Mouse (Mus musculus) erythroblast, embryonic 14.5 days (primary cell): ENCODE measurements at regions not wholly inside any gene's neighbourhood (a gene's known extent, or its start where the extent isn't known, plus 50 kb on each side); places are given as distances from the start of the nearest gene placed in this dataset.
"Not testable (repeated sequence)": the region's sequence is repeated elsewhere in the genome, so short reads cannot be mapped to it uniquely, and the experiment has no call there.

Source experiments
- H3K27me3 ChIP-seq: 2 replicates; pipeline ENCODE4 v1.6.1; 2012; ENCODE audit warnings: inconsistent platforms; ENCODE audit not compliant: control insufficient read depth
- H3K36me3 ChIP-seq: 2 replicates; pipeline ENCODE4 v1.6.1; 2012; ENCODE audit warnings: mild to moderate bottlenecking, inconsistent platforms; ENCODE audit not compliant: control insufficient read depth
- H3K4me1 ChIP-seq: 2 replicates; pipeline ENCODE4 v1.6.1; 2012; ENCODE audit warnings: inconsistent platforms; ENCODE audit not compliant: control insufficient read depth
- H3K4me3 ChIP-seq: replicated peaks from 2 replicates; pipeline ENCODE3; 2012; ENCODE audit warnings: moderate library complexity, mild to moderate bottlenecking, inconsistent platforms
- H3K9me3 ChIP-seq: 2 replicates; pipeline ENCODE4 v1.6.1; 2012; ENCODE audit warnings: low read length, inconsistent platforms, mixed read lengths; ENCODE audit not compliant: control insufficient read depth
- GATA1 ChIP-seq: IDR thresholded peaks from 2 replicates; pipeline ENCODE4 v1.6.1; 2012; ENCODE audit warnings: low read length, inconsistent platforms, mixed read lengths
- TAL1 ChIP-seq: IDR thresholded peaks from 3 replicates; pipeline ENCODE4 v1.6.1; 2012; ENCODE audit warnings: low read length, inconsistent platforms, mixed read lengths

GRCm38 (mm10) chr3:147736673-147737439 lies 884.7 kb downstream of the Ttll7 start:
- TF ChIP-seq GATA1: no peak
- TF ChIP-seq TAL1: no peak
- Histone ChIP-seq H3K9me3 (no peaks in the 10 kb centered on the region), H3K4me1 (no peaks in the 10 kb centered on the region), H3K27me3 (no peaks in the 10 kb centered on the region), H3K4me3 (no peak overlapping the region), H3K36me3 (no peaks in the 10 kb centered on the region)

GRCm38 (mm10) chr3:147716391-147716790 lies 864.2 kb downstream of the Ttll7 start:
- TF ChIP-seq GATA1 (no peak), TAL1 (no peak)

GRCm38 (mm10) chr3:147707401-147707801 lies 855.2 kb downstream of the Ttll7 start:
- Histone ChIP-seq H3K4me1 (no peaks in the 10 kb centered on the region), H3K9me3 (peaks cover 8% of the 10 kb centered on the region), H3K36me3 (no peaks in the 10 kb centered on the region), H3K4me3 (no peak overlapping the region), H3K27me3 (no peaks in the 10 kb centered on the region)
- TF ChIP-seq TAL1 (no peak), GATA1 (no peak)

More at GRCm38 (mm10) chr3:147716391-147716790, 864.2 kb downstream of the Ttll7 start:
- no peaks in the 10 kb centered on the region for H3K27me3 ChIP-seq
- no peaks in the 10 kb centered on the region for H3K4me1 ChIP-seq
- no peaks in the 10 kb centered on the region for H3K36me3 ChIP-seq
- H3K9me3 ChIP-seq: no peaks in the 10 kb centered on the region
- H3K4me3 ChIP-seq: no peak overlapping the region

- Histone ChIP-seq H3K36me3 (no peaks in the 10 kb centered on the region), H3K9me3 (no peaks in the 10 kb centered on the region; the same call in 1 of the 2 replicates), H3K4me1 (no peaks in the 10 kb centered on the region), H3K4me3 (no peak overlapping the region), H3K27me3 (no peaks in the 10 kb centered on the region)
- no peak for TF ChIP-seq TAL1
- no peak for TF ChIP-seq GATA1
These were observed 831.6 kb downstream of the Ttll7 start for GRCm38 (mm10) chr3:147683730-147684129.

- no peak for TF ChIP-seq TAL1
- TF ChIP-seq GATA1: no peak
These were observed 828.1 kb downstream of the Ttll7 start for GRCm38 (mm10) chr3:147680299-147680698.

GRCm38 (mm10) chr3:147662572-147662971 lies 810.4 kb downstream of the Ttll7 start:
- TF ChIP-seq TAL1: no peak
- TF ChIP-seq GATA1: no peak
- H3K9me3 ChIP-seq: peaks cover 4% of the 10 kb centered on the region; the same call in 1 of the 2 replicates
- H3K4me1 ChIP-seq: no peaks in the 10 kb centered on the region
- H3K27me3 ChIP-seq: no peaks in the 10 kb centered on the region
- H3K36me3 ChIP-seq: no peaks in the 10 kb centered on the region
- no peak overlapping the region for H3K4me3 ChIP-seq

More at GRCm38 (mm10) chr3:147680299-147680698, 828.1 kb downstream of the Ttll7 start:
- H3K4me3 ChIP-seq: no peak overlapping the region
- H3K36me3 ChIP-seq: no peaks in the 10 kb centered on the region
- H3K27me3 ChIP-seq: no peaks in the 10 kb centered on the region
- no peaks in the 10 kb centered on the region for H3K4me1 ChIP-seq
- peaks cover 3% of the 10 kb centered on the region; the same call in 1 of the 2 replicates for H3K9me3 ChIP-seq

- H3K36me3 ChIP-seq: no peaks in the 10 kb centered on the region
- H3K4me1 ChIP-seq: no peaks in the 10 kb centered on the region
- peaks cover 3% of the 10 kb centered on the region; the same call in 1 of the 2 replicates for H3K9me3 ChIP-seq
- TF ChIP-seq TAL1 (no peak), GATA1 (no peak)
- H3K27me3 ChIP-seq: no peaks in the 10 kb centered on the region
- H3K4me3 ChIP-seq: no peak overlapping the region
These were observed 800.7 kb downstream of the Ttll7 start for GRCm38 (mm10) chr3:147652849-147653248.

GRCm38 (mm10) chr3:147635486-147635885 lies 783.3 kb downstream of the Ttll7 start:
- H3K9me3 ChIP-seq, H3K4me1 ChIP-seq, H3K4me3 ChIP-seq, H3K36me3 ChIP-seq, H3K27me3 ChIP-seq: not testable (repeated sequence)

GRCm38 (mm10) chr3:147631151-147631550 lies 779.0 kb downstream of the Ttll7 start:
- no peaks in the 10 kb centered on the region for H3K4me1 ChIP-seq
- no peaks in the 10 kb centered on the region for H3K9me3 ChIP-seq
- no peak for TF ChIP-seq TAL1
- TF ChIP-seq GATA1: no peak
- H3K27me3 ChIP-seq: no peaks in the 10 kb centered on the region
- H3K36me3 ChIP-seq: no peaks in the 10 kb centered on the region
- no peak overlapping the region for H3K4me3 ChIP-seq
